Mouse (Mus musculus) forebrain, embryonic 13.5 days (tissue): ENCODE results near the gene Armc8. TPM values are rescaled to one million over a fixed set of nuclear protein-coding genes. Genes with fewer than 3 reads are reported as not detected.

Experiments used
- ATAC-seq: fragments of 200-750 bp; cut with Nextera tagmentation; 2 replicates; pipeline ENCODE4 v1.8.0; 2017
- H3K27ac ChIP-seq: fragments of 300-500 bp; sonication (generic); 2 replicates; pipeline ENCODE4 v1.5.1; 2015; ENCODE audit warnings: inconsistent platforms, mild to moderate bottlenecking, moderate library complexity
- H3K27me3 ChIP-seq: fragments of 300-500 bp; sonication (generic); 2 replicates; pipeline ENCODE4 v1.6.1; 2015; ENCODE audit warnings: mild to moderate bottlenecking, inconsistent platforms
- H3K36me3 ChIP-seq: fragments of 300-500 bp; sonication (generic); 2 replicates; pipeline ENCODE4 v1.6.1; 2015; ENCODE audit warnings: mild to moderate bottlenecking, inconsistent platforms; ENCODE audit not compliant: poor library complexity, severe bottlenecking
- H3K4me1 ChIP-seq: fragments of 300-500 bp; sonication (generic); 2 replicates; pipeline ENCODE4 v1.6.1; 2015; ENCODE audit warnings: inconsistent platforms
- H3K4me2 ChIP-seq: fragments of 300-500 bp; sonication (generic); 2 replicates; pipeline ENCODE4 v1.6.1; 2015; ENCODE audit warnings: inconsistent platforms, mild to moderate bottlenecking, moderate library complexity
- H3K4me3 ChIP-seq: fragments of 300-500 bp; sonication (generic); 2 replicates; pipeline ENCODE4 v1.5.1; 2015; ENCODE audit warnings: mild to moderate bottlenecking, inconsistent platforms
- H3K9ac ChIP-seq: fragments of 300-500 bp; sonication (generic); 2 replicates; pipeline ENCODE4 v1.6.1; 2015; ENCODE audit warnings: mild to moderate bottlenecking, inconsistent platforms
- H3K9me3 ChIP-seq: fragments of 300-500 bp; sonication (generic); replicated peaks from 2 replicates; pipeline ENCODE4 v1.6.1; 2016; ENCODE audit warnings: inconsistent platforms
- WGBS: fragments of 180-500 bp; shearing (Covaris S2); methylation state at CpG from one replicate; pipeline ENCODE4 v1.1.7; 2015; 5-methylcytosine and 5-hydroxymethylcytosine counted together
- polyA plus RNA-seq: library from polyadenylated mRNA; unstranded; fragments of >200 nt; fragmentation: Nextera tagmentation; extraction: Ambion mirVana; gene quantifications from 2 replicates; pipeline ENCODE4 v1.2.1, GENCODE M21; 2015

Gene Armc8
- polyA plus RNA-seq, 1 experiment from 2014 or later: 50.4 TPM

- no peak overlapping the region for H3K4me2 ChIP-seq
- H3K9ac ChIP-seq: no peak overlapping the region
- no peak overlapping the region for H3K4me3 ChIP-seq
- H3K27me3 ChIP-seq: no peaks in the 10 kb centered on the region
- no peak overlapping the region for H3K27ac ChIP-seq
- peaks cover 5% of the 10 kb centered on the region; the same call in 1 of the 2 replicates for H3K4me1 ChIP-seq
- H3K36me3 ChIP-seq: no peaks in the 10 kb centered on the region
- no peak for ATAC-seq
- no peaks in the 10 kb centered on the region for H3K9me3 ChIP-seq
Measured at GRCm38 (mm10) chr9:99559557-99559904, 9.2 kb downstream of the Armc8 start.

DNA sequence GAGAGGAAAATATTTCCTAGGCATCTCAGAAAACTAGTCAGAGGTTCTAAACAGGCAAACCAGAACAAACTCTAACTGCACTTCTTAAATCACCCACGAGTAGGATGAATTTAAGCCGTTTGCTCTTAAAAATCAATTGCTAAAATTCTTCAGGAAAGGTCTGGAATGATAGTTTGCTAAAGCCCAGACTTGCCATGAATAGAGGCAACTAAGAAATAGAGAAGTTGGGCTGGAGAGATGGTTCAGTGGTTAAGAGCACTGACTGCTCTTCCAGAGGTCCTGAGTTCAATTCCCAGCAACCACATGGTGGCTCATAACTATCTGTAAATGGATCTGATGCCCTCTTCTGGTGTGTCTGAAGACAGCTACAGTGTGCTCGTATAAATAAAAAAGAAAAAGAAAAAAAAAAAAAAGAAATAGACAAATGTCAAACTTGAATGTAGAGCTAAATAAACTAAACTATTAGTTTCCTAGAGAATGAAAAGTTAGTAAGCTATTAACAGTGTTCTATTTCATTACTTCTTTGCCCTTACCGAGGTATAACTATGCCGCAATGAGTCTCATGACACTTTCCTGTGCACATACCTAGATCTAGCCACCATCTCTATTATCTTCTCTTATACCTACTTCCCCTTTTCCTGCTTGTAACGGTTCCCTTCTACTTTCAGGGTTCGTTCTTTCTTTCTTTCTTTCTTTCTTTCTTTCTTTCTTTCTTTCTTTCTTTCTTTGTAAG lies 9.7 kb downstream of the Armc8 start:
- no peak for ATAC-seq
- no peak overlapping the region for H3K4me2 ChIP-seq

GRCm38 (mm10) chr9:99557580-99558300 lies 11.0 kb downstream of the Armc8 start:
- 89% methylated on average over 8 of the region's 8 CpGs for WGBS
- no peaks in the 10 kb centered on the region for H3K4me1 ChIP-seq
- H3K4me2 ChIP-seq: no peak overlapping the region
- H3K9me3 ChIP-seq: no peaks in the 10 kb centered on the region
- ATAC-seq: no peak
- no peaks in the 10 kb centered on the region for H3K27me3 ChIP-seq
- H3K36me3 ChIP-seq: no peaks in the 10 kb centered on the region
- H3K4me3 ChIP-seq: no peak overlapping the region
- no peak overlapping the region for H3K9ac ChIP-seq
- H3K27ac ChIP-seq: no peak overlapping the region

More for the DNA sequence above, 9.7 kb downstream of the Armc8 start:
- H3K27ac ChIP-seq: no peak overlapping the region
- H3K9ac ChIP-seq: no peak overlapping the region
- WGBS: 89% methylated on average over 7 of the region's 7 CpGs
- H3K4me3 ChIP-seq: no peak overlapping the region
- peaks cover 5% of the 10 kb centered on the region; the same call in 1 of the 2 replicates for H3K4me1 ChIP-seq
- H3K27me3 ChIP-seq: no peaks in the 10 kb centered on the region
- no peaks in the 10 kb centered on the region for H3K36me3 ChIP-seq
- H3K9me3 ChIP-seq: no peaks in the 10 kb centered on the region

GRCm38 (mm10) chr9:99555253-99555652 lies 13.4 kb downstream of the Armc8 start:
- Histone ChIP-seq H3K36me3 (peaks cover 6% of the 10 kb centered on the region; the same call in 1 of the 2 replicates), H3K27me3 (no peaks in the 10 kb centered on the region), H3K4me1 (no peaks in the 10 kb centered on the region), H3K9ac (no peak overlapping the region), H3K4me3 (no peak overlapping the region), H3K9me3 (no peaks in the 10 kb centered on the region), H3K27ac (no peak overlapping the region), H3K4me2 (no peak overlapping the region)
- ATAC-seq: no peak
- 94% methylated on average over 3 of the region's 3 CpGs for WGBS

DNA sequence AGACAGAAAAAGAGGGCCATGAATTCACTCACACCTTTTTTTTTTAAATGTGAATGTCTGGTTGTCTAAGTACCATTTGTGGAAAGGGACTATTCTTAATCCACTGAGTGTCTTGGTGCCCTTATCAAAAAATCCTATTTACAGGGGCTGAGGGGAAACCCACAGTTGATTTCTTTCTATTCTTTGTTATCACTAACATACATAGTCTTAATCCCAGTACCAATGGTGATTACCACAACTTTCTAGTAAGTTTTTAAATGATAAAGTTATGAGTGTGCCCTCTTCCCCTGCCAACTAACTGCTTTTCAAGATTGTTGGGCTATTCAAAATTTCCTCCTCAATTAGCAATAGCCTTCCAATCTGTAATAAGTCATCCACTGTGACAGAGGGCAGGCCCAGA lies 14.6 kb downstream of the Armc8 start:
- peaks cover 10% of the 10 kb centered on the region; the same call in 1 of the 2 replicates for H3K36me3 ChIP-seq
- no peaks in the 10 kb centered on the region for H3K9me3 ChIP-seq
- no peaks in the 10 kb centered on the region for H3K4me1 ChIP-seq
- H3K27ac ChIP-seq: no peak overlapping the region
- no peak overlapping the region for H3K4me2 ChIP-seq
- no peak overlapping the region for H3K4me3 ChIP-seq
- no peak overlapping the region for H3K9ac ChIP-seq
- ATAC-seq: no peak
- H3K27me3 ChIP-seq: no peaks in the 10 kb centered on the region

DNA sequence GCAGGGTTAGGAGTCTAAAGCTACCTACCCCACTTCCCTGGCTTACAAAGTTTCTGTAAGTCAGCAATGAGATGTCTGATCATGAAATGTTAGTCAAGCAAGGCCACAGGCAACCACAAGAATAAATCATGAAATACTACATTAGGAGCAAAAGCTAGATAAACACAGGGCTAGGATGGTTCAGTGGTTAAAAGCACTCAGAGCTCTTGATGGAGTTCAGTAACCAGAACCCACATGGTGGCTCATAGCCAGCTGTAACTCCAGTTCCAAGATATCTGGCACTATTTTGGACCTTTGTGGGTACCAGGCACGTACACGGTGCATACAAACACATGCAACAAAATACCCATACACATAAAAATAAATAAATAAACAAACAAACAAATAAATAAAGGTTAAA lies 15.7 kb downstream of the Armc8 start:
- Histone ChIP-seq H3K4me2 (no peak overlapping the region), H3K4me1 (no peaks in the 10 kb centered on the region), H3K9ac (no peak overlapping the region), H3K9me3 (no peaks in the 10 kb centered on the region), H3K4me3 (no peak overlapping the region), H3K27ac (no peak overlapping the region), H3K27me3 (no peaks in the 10 kb centered on the region), H3K36me3 (peaks cover 10% of the 10 kb centered on the region; the same call in 1 of the 2 replicates)
- WGBS: 96% methylated on average over 2 of the region's 2 CpGs
- ATAC-seq: no peak

GRCm38 (mm10) chr9:99552068-99552467 lies 16.6 kb downstream of the Armc8 start:
- Histone ChIP-seq H3K4me3 (no peak overlapping the region), H3K27me3 (no peaks in the 10 kb centered on the region), H3K36me3 (peaks cover 10% of the 10 kb centered on the region; the same call in 1 of the 2 replicates), H3K27ac (no peak overlapping the region), H3K9ac (no peak overlapping the region), H3K4me1 (no peaks in the 10 kb centered on the region), H3K4me2 (no peak overlapping the region), H3K9me3 (no peaks in the 10 kb centered on the region)
- no peak for ATAC-seq
- 88% methylated on average over 2 of the region's 2 CpGs for WGBS

DNA sequence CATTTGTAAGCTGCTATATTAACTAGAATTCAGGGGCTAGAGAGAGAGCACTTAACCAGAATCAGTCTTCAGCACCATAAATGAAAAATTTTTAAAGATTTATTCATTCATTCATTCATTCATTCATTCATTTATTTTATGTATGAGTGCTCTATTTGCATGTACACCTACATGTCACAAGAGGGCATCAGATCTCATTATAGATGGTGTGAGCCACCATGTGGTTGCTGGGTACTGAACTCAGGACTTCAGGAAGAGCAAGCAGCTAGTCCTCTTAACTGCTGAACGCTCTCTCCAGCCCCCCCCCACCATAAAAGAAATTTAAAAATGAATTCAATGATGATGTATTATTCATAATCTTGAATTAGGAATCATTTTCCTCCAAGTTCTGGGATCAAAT lies 22.4 kb downstream of the Armc8 start:
- Histone ChIP-seq H3K27me3 (no peaks in the 10 kb centered on the region), H3K4me1 (no peaks in the 10 kb centered on the region), H3K9ac (no peak overlapping the region), H3K36me3 (peaks cover 10% of the 10 kb centered on the region; the same call in 1 of the 2 replicates), H3K27ac (no peak overlapping the region), H3K4me3 (no peak overlapping the region), H3K4me2 (no peak overlapping the region), H3K9me3 (no peaks in the 10 kb centered on the region)
- WGBS: 93% methylated on average over 1 of the region's 1 CpGs
- no peak for ATAC-seq

DNA sequence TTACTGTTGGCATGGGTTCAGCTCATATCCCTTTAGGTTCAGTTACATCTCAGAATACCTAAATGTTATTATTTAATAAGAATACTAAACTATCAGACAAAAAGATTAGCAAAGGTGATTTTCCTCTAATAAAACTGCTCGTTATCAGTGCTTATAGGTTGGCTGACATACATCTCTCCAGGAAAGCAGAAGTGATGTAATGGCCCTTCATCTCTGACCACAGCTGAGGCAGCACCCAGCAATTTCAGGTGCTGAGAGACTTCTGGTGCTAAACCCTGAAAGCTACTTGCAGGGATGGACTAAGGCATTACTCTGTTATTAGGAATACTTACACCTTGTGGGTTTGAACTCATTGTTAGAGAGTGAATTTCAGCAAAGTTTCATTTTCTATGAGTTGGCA lies 36.8 kb downstream of the Armc8 start:
- Histone ChIP-seq H3K9ac (no peak overlapping the region), H3K4me2 (no peak overlapping the region), H3K9me3 (no peaks in the 10 kb centered on the region), H3K4me1 (no peaks in the 10 kb centered on the region), H3K27me3 (no peaks in the 10 kb centered on the region), H3K36me3 (peaks cover 63% of the 10 kb centered on the region), H3K4me3 (no peak overlapping the region), H3K27ac (no peak overlapping the region)
- no peak for ATAC-seq
- 95% methylated on average over 1 of the region's 1 CpGs for WGBS

DNA sequence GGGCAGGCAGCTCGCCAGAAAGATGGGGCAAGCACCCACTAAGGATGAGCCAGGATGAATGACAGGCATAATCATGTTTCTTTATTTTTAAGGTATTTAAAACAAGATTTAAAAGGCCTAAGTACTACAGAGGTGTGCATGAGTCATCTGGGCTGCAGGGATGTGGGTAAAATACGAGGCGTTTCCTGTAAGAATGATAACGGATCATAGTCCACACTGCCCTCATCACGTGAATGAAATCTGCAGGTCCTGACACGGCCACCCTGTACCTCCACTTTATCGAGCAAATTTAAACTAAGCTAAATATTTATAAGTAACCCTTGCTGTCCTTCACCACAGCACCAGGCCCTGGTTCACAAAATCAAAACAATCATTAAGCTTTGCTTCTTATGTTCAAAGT lies 62.8 kb downstream of the Armc8 start:
- Histone ChIP-seq H3K4me2 (no peak overlapping the region), H3K4me3 (no peak overlapping the region), H3K9ac (no peak overlapping the region), H3K27me3 (no peaks in the 10 kb centered on the region), H3K27ac (no peak overlapping the region), H3K9me3 (no peaks in the 10 kb centered on the region), H3K36me3 (peaks cover 14% of the 10 kb centered on the region), H3K4me1 (no peaks in the 10 kb centered on the region)
- 93% methylated on average over 7 of the region's 7 CpGs for WGBS
- ATAC-seq: no peak

DNA sequence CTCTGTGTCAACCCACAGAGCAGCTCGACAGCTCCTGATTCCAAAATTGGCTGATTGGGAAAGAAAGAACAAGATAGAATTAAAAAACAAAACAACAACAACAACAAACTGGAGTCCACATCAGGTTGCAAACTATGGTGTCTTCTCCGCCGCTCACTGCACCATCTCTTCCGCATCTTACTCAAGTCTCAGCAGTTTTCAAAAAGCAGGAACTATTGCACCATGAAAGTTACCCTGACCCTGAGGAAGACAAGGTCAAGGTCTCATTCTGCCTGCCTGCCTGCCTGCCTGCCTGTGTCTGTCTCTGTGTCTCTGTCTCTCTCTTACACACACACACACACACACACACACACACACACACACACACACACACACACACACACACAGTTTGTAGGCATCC lies 69.4 kb downstream of the Armc8 start:
- no peak overlapping the region for H3K4me2 ChIP-seq
- ATAC-seq: no peak
- H3K4me3 ChIP-seq: no peak overlapping the region
- no peaks in the 10 kb centered on the region for H3K4me1 ChIP-seq
- peaks cover 44% of the 10 kb centered on the region for H3K36me3 ChIP-seq
- H3K27me3 ChIP-seq: no peaks in the 10 kb centered on the region
- WGBS: 95% methylated on average over 4 of the region's 4 CpGs
- no peak overlapping the region for H3K27ac ChIP-seq
- no peaks in the 10 kb centered on the region for H3K9me3 ChIP-seq
- H3K9ac ChIP-seq: no peak overlapping the region

DNA sequence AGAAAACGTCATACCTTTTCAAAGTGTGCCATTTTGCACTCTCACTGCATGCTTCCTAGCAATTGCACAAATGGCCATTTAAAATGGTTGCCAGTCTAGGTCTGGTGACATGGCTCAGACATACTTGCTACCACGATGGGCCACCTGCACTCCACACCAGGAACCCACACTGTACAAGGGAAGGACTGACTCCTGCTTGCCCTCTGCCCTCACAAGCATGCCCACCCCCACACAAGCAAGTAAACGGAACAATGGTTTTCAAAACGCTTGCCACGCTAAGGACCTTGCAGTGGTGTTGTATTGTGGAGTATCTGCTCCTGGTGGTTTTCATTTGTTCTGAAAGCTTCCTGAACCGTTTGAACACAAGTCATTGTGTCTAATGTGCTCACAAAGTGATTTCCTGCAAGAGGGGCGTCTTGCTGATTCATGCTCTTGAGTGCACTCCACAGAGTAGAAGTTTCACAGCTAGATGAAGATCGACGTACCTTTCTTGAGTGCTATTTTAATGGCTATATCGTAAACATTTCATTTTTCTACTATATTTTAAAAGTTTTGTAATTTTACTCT lies 76.0 kb downstream of the Armc8 start:
- Histone ChIP-seq H3K27ac (no peak overlapping the region), H3K36me3 (peaks cover 64% of the 10 kb centered on the region), H3K9me3 (no peaks in the 10 kb centered on the region), H3K4me3 (no peak overlapping the region), H3K4me2 (no peak overlapping the region), H3K4me1 (no peaks in the 10 kb centered on the region), H3K9ac (no peak overlapping the region), H3K27me3 (no peaks in the 10 kb centered on the region)
- no peak for ATAC-seq
- 80% methylated on average over 10 of the region's 10 CpGs for WGBS
